Mouse (Mus musculus): ENCODE data around the gene Ptprg.
"Not testable (repeated sequence)": the region's sequence is repeated elsewhere in the genome, so short reads cannot be mapped to it uniquely, and the experiment has no call there.

Ptprg gene

GRCm38 (mm10) chr14:11962101-11962500 is 408.8 kb downstream of the Ptprg start:
- DNase-seq (ENCODE audit: low spot score in 2 of 2), result no peak

- no peak for DNase-seq (ENCODE audit: low spot score in 2 of 2)
Measured at GRCm38 (mm10) chr14:11962561-11962960, 409.2 kb downstream of the Ptprg start.

GRCm38 (mm10) chr14:11963791-11964190 is 410.5 kb downstream of the Ptprg start:
- no peak for DNase-seq (ENCODE audit: low spot score in 2 of 2)

GRCm38 (mm10) chr14:11964326-11964725 is 411.0 kb downstream of the Ptprg start:
- DNase-seq (ENCODE audit: low spot score in 2 of 2), result not testable (repeated sequence)

- DNase-seq (ENCODE audit: low spot score in 2 of 2), result no peak
Measured at GRCm38 (mm10) chr14:11965878-11966277, 412.5 kb downstream of the Ptprg start.

GRCm38 (mm10) chr14:11981764-11982163 is 428.4 kb downstream of the Ptprg start:
- no peak for DNase-seq (ENCODE audit: low spot score in 2 of 2)

- DNase-seq (ENCODE audit: low spot score in 2 of 2), result no peak
Measured at GRCm38 (mm10) chr14:11983031-11983430, 429.7 kb downstream of the Ptprg start.

GRCm38 (mm10) chr14:11984086-11984485 is 430.8 kb downstream of the Ptprg start:
- no peak for DNase-seq (ENCODE audit: low spot score in 2 of 2)

GRCm38 (mm10) chr14:11988975-11989374 is 435.6 kb downstream of the Ptprg start:
- DNase-seq (ENCODE audit: low spot score in 2 of 2), result no peak

GRCm38 (mm10) chr14:11991151-11991550 is 437.8 kb downstream of the Ptprg start:
- no peak for DNase-seq (ENCODE audit: low spot score in 2 of 2)

GRCm38 (mm10) chr14:11992111-11992510 is 438.8 kb downstream of the Ptprg start:
- DNase-seq (ENCODE audit: low spot score in 2 of 2), result no peak

GRCm38 (mm10) chr14:11992534-11992933 is 439.2 kb downstream of the Ptprg start:
- DNase-seq (ENCODE audit: low spot score in 2 of 2), result no peak

- DNase-seq (ENCODE audit: low spot score in 2 of 2), result no peak
Measured at GRCm38 (mm10) chr14:11997555-11997954, 444.2 kb downstream of the Ptprg start.

- DNase-seq (ENCODE audit: low spot score in 2 of 2), result no peak
Measured at GRCm38 (mm10) chr14:11998464-11998863, 445.1 kb downstream of the Ptprg start.

GRCm38 (mm10) chr14:12004061-12004460 is 450.7 kb downstream of the Ptprg start:
- no peak for DNase-seq (ENCODE audit: low spot score in 2 of 2)

- no peak for DNase-seq (ENCODE audit: low spot score in 2 of 2)
Measured at GRCm38 (mm10) chr14:12011766-12012165, 458.4 kb downstream of the Ptprg start.

- no peak for DNase-seq (ENCODE audit: low spot score in 2 of 2)
Measured at GRCm38 (mm10) chr14:12025812-12026728, 472.7 kb downstream of the Ptprg start.

- no peak for DNase-seq (ENCODE audit: low spot score in 2 of 2)
Measured at GRCm38 (mm10) chr14:12027247-12027646, 473.9 kb downstream of the Ptprg start.

GRCm38 (mm10) chr14:12029926-12030325 is 476.6 kb downstream of the Ptprg start:
- no peak for DNase-seq (ENCODE audit: low spot score in 2 of 2)

- no peak for DNase-seq (ENCODE audit: low spot score in 2 of 2)
Measured at GRCm38 (mm10) chr14:12036530-12037283, 483.4 kb downstream of the Ptprg start.

- DNase-seq (ENCODE audit: low spot score in 2 of 2), result no peak
Measured at GRCm38 (mm10) chr14:12039743-12040142, 486.4 kb downstream of the Ptprg start.

- DNase-seq (ENCODE audit: low spot score in 2 of 2), result no peak
Measured at GRCm38 (mm10) chr14:12041566-12041965, 488.2 kb downstream of the Ptprg start.
